Comparison of ENCODE assay signal across 8 mouse cellular contexts in the genomic region with DNA sequence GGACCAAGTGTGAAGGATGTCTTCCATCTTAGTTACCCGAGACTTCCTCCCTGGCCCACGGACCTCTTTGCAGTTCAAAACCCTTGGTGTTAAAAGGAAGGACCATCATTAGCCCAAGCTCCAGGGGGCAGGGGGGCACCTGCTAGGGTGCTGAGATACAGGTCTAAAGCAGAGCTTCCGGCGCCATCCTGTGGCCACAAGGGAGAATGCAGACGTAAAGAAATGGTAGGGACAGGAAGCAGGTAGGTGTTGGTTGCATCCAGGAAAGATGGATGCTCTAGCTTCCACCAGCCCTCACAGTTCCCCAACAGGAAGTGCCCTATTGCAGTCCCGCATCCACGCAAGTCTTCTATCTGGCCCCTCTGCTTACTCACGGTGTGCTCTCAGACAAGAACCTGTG. TPM values are rescaled to one million over a fixed set of nuclear protein-coding genes. Genes with fewer than 3 reads are reported as not detected.
DNase-seq lines count a peak whose midpoint lies in the region; ATAC-seq lines count a peak whose summit lies in the region.

No protein-coding gene starts in this region.

- peak; percentile 49 for DNase-seq in embryo, embryonic 10 days (ENCODE audit: low spot score)
- DNase-seq in embryo, embryonic 9.5 days (ENCODE audit: extremely low spot score): no peak
- DNase-seq in right cerebral cortex, adult 18-20 months: peak; percentile 57
- no peak for DNase-seq in right cerebral cortex, postnatal 25 days
- peak; percentile 64 for DNase-seq in embryo, embryonic 10.5 days (ENCODE audit: low spot score)
- DNase-seq in layer of hippocampus, postnatal 25 days (ENCODE audit: extremely low spot score in 1 of 2, low spot score in 1 of 2): peak; percentile 39 to 71
- no peak for DNase-seq in gastrocnemius, adult 8-10 months (ENCODE audit: low spot score in 2 of 2)

- peak; percentile 62; the same call in 1 of the 2 replicates for ATAC-seq in megakaryocyte-erythroid progenitor cell, adult 5-6 weeks (replicated peaks; ENCODE audit: low FRiP score, low TSS enrichment, poor library complexity, severe bottlenecking)

RNA-seq across cellular contexts. Expression of a gene that starts 1.9 kb away (rescaled TPM):
- under 1 TPM; 0.59 to 0.68 TPM for total RNA-seq in layer of hippocampus, postnatal 25 days (2021)
- total RNA-seq in megakaryocyte-erythroid progenitor cell, adult 5-6 weeks (2014; fragmentation: Nextera tagmentation): not detected in 2 replicates
- not detected in 2 replicates for total RNA-seq in megakaryocyte-erythroid progenitor cell, adult 5-6 weeks (2017)
- total RNA-seq in gastrocnemius, adult 8-10 months (2022): under 1 TPM in 1 of 4 experiments, not detected in 3; 0.67 TPM

RNA-seq across cellular contexts. Expression of a gene that starts 16.0 kb away (rescaled TPM):
- total RNA-seq in layer of hippocampus, postnatal 25 days (2021): under 1 TPM; 0.34 to 0.45 TPM
- total RNA-seq in megakaryocyte-erythroid progenitor cell, adult 5-6 weeks (2014; fragmentation: Nextera tagmentation): not detected in 2 replicates
- total RNA-seq in megakaryocyte-erythroid progenitor cell, adult 5-6 weeks (2017): not detected in 2 replicates
- not detected for total RNA-seq in gastrocnemius, adult 8-10 months (2022)

RNA-seq across cellular contexts. Expression of a gene that starts 18.0 kb away (rescaled TPM):
- total RNA-seq in layer of hippocampus, postnatal 25 days (2021): 10 to 100 TPM; 13.0 to 17.5 TPM
- not detected in 2 replicates for total RNA-seq in megakaryocyte-erythroid progenitor cell, adult 5-6 weeks (2014; fragmentation: Nextera tagmentation)
- 0.09 TPM in 1 of 2 replicates, not detected in the other for total RNA-seq in megakaryocyte-erythroid progenitor cell, adult 5-6 weeks (2017)
- under 1 TPM; 0.27 to 0.99 (median 0.44) TPM for total RNA-seq in gastrocnemius, adult 8-10 months (2022)

RNA-seq across cellular contexts. Expression of a gene that starts 54.4 kb away (rescaled TPM):
- total RNA-seq in layer of hippocampus, postnatal 25 days (2021): not detected
- not detected in 2 replicates for total RNA-seq in megakaryocyte-erythroid progenitor cell, adult 5-6 weeks (2014; fragmentation: Nextera tagmentation)
- not detected in 2 replicates for total RNA-seq in megakaryocyte-erythroid progenitor cell, adult 5-6 weeks (2017)
- total RNA-seq in gastrocnemius, adult 8-10 months (2022): not detected

RNA-seq across cellular contexts. Expression of a gene that starts 56.7 kb away (rescaled TPM):
- 100 to 1,000 TPM; 101 to 146 TPM for total RNA-seq in layer of hippocampus, postnatal 25 days (2021)
- 1.0 and 5.3 TPM in 2 replicates for total RNA-seq in megakaryocyte-erythroid progenitor cell, adult 5-6 weeks (2014; fragmentation: Nextera tagmentation)
- 0.23 and 1.3 TPM in 2 replicates for total RNA-seq in megakaryocyte-erythroid progenitor cell, adult 5-6 weeks (2017)
- total RNA-seq in gastrocnemius, adult 8-10 months (2022): 10 to 100 TPM; 23.9 to 58.8 (median 34.1) TPM

Comparison
In these comparisons a context has a peak if more than half of its experiments do, and no peak if none do; other contexts are left out.
1. DNase-seq: peak in embryo, embryonic 10 days (single experiment), right cerebral cortex, adult 18-20 months (single experiment), embryo, embryonic 10.5 days (single experiment) and layer of hippocampus, postnatal 25 days (2 of 2); none in embryo, embryonic 9.5 days (single experiment), right cerebral cortex, postnatal 25 days (single experiment) and gastrocnemius, adult 8-10 months (0 of 2).
2. RNA of a gene that starts 18.0 kb away (total RNA-seq): 13.0 to 17.5 TPM in layer of hippocampus, postnatal 25 days; 0.27 to 0.99 TPM in gastrocnemius, adult 8-10 months and 0.09 TPM in megakaryocyte-erythroid progenitor cell, adult 5-6 weeks; every median in the first group is over 4 times any median in the second.